Mouse (Mus musculus) forebrain, embryonic 11.5 days (tissue): Measurements from ENCODE around the gene Psg22. TPM values are rescaled to one million over a fixed set of nuclear protein-coding genes. Genes with fewer than 3 reads are reported as not detected.
"Not testable (repeated sequence)": the region's sequence is repeated elsewhere in the genome, so short reads cannot be mapped to it uniquely, and the experiment has no call there.

ENCODE experiments used
- ATAC-seq: fragments of 200-750 bp; cut with Nextera tagmentation; replicated peaks from 2 replicates; pipeline ENCODE4 v1.8.0; 2017; ENCODE audit warnings: moderate TSS enrichment; ENCODE audit not compliant: low FRiP score
- DNase-seq: peaks from one replicate; pipeline ENCODE4 v3.0.0-alpha.2; 2017; ENCODE audit warnings: low spot score
- H3K27ac ChIP-seq: fragments of 300-500 bp; sonication (generic); 2 replicates; pipeline ENCODE4 v1.5.1; 2014; ENCODE audit warnings: low read depth, low read length
- H3K27me3 ChIP-seq: fragments of 300-500 bp; sonication (generic); 2 replicates; pipeline ENCODE4 v1.6.1; 2014; ENCODE audit warnings: mild to moderate bottlenecking, low read length, mixed read lengths; ENCODE audit not compliant: control insufficient read depth, insufficient read depth
- H3K36me3 ChIP-seq: fragments of 300-500 bp; sonication (generic); 2 replicates; pipeline ENCODE4 v1.6.1; 2014; ENCODE audit warnings: mild to moderate bottlenecking, low read length, moderate library complexity, mixed read lengths; ENCODE audit not compliant: control insufficient read depth, insufficient read depth
- H3K4me1 ChIP-seq: fragments of 300-500 bp; sonication (generic); replicated peaks from 2 replicates; pipeline ENCODE4 v1.6.1; 2014; ENCODE audit warnings: low read length, mixed read lengths; ENCODE audit not compliant: control insufficient read depth, insufficient read depth
- H3K4me2 ChIP-seq: fragments of 300-500 bp; sonication (generic); 2 replicates; pipeline ENCODE4 v1.6.1; 2014; ENCODE audit warnings: low read depth, mild to moderate bottlenecking, low read length, moderate library complexity, mixed read lengths; ENCODE audit not compliant: severe bottlenecking
- H3K4me3 ChIP-seq: fragments of 300-500 bp; sonication (generic); 2 replicates; pipeline ENCODE4 v1.5.1; 2014; ENCODE audit warnings: low read depth, low read length
- H3K9ac ChIP-seq: fragments of 300-500 bp; sonication (generic); 2 replicates; pipeline ENCODE4 v1.6.1; 2014; ENCODE audit warnings: low read length
- H3K9me3 ChIP-seq: fragments of 300-500 bp; sonication (generic); 2 replicates; pipeline ENCODE4 v1.6.1; 2016; ENCODE audit warnings: low read length, mixed read lengths; ENCODE audit not compliant: control insufficient read depth
- WGBS: fragments of 180-500 bp; shearing (Covaris S2); extraction: QIAGEN DNeasy Blood & Tissue Kit; methylation state at CpG from one replicate; pipeline ENCODE4 v1.1.7; 2014; 5-methylcytosine and 5-hydroxymethylcytosine counted together
- polyA plus RNA-seq: library from polyadenylated mRNA; unstranded; fragments of >200 nt; fragmentation: Nextera tagmentation; extraction: Ambion mirVana; gene quantifications from 2 replicates; pipeline ENCODE4 v1.2.1, GENCODE M21; 2014

Psg22 gene
- not detected in 2 replicates for polyA plus RNA-seq

DNA sequence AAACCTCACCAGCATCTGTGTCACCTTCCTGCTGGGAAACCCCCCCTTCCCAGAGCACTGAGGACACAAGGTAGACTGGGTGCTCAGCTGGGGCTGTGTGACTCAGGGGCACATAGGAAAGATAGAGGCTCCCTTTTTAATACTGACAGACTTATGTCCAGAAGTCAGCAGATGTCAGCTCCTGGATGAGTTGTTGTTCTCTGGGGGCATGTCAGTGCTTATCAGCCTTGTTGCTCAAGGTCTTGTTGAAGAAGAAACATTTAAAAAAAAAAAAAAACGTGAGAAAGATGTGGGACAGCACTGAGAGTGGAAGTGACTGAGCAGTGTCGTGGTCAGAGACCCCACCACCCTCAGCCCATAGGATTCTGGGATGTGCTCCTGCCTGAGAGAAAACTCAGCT lies at the start of gene Psg22:
Gene Psg22, plus strand, starts transcription at position 301 of the 400 bp plus-strand sequence.
- 36% methylated on average over 2 of the region's 2 CpGs for WGBS
- ATAC-seq (no peak), DNase-seq (no peak)
- Histone ChIP-seq H3K9ac (no peak within 1 kb of the TSS), H3K4me3 (no peak within 1 kb of the TSS), H3K4me2 (no peak within 1 kb of the TSS), H3K4me1 (no peaks in the 10 kb centered on the region), H3K27ac (no peak within 1 kb of the TSS), H3K36me3 (no peaks in the 10 kb centered on the region), H3K27me3 (no peaks in the 10 kb centered on the region), H3K9me3 (no peaks in the 10 kb centered on the region)

DNA sequence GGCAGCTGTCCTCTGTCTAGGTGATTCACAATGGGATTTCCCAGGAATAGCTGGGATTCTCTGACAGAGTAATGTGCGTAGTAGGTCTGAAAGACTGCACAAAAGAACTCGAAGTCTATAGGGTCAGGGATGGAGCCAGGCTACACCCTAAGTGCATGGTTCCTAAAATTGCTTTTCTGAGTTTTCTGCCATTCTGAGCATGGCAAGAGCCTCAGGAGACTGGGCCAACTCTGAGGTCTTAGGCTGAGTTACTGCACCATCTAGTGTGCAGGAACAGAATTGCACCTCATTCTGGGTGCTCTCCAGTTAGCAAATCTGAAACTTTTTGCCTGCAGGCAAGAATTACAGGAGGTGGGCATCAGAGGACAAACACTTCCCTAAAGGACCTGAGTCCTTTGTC lies 38.1 kb upstream of the Psg22 start:
- no peak overlapping the region for H3K9ac ChIP-seq
- no peaks in the 10 kb centered on the region for H3K4me1 ChIP-seq
- H3K9me3 ChIP-seq: no peaks in the 10 kb centered on the region
- H3K27me3 ChIP-seq: no peaks in the 10 kb centered on the region
- no peaks in the 10 kb centered on the region for H3K36me3 ChIP-seq
- WGBS: 37% methylated on average over 2 of the region's 2 CpGs
- no peak for ATAC-seq
- no peak overlapping the region for H3K27ac ChIP-seq
- H3K4me3 ChIP-seq: no peak overlapping the region
- no peak overlapping the region for H3K4me2 ChIP-seq
- peak; percentile 55 for DNase-seq

DNA sequence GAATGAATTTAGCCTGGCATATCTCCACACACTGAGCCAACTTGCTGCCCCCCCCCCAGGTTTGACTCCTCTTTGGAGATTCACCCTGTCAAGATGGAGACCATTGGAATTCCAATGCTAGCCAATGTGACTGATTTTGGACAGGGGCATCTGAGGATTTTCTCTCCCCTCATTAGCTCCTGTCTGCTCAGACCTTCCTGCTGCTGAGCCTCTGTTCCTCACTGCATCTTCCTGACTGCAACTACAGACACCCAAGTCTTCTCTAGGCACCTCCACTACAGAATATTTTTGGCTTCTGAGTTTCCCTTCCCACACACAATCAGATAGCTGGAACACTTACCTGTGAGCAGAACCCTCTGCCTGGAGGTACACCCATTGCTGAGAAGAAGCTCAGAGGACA lies 32.3 kb upstream of the Psg22 start:
- Histone ChIP-seq H3K9ac (no peak overlapping the region), H3K36me3 (no peaks in the 10 kb centered on the region), H3K4me2 (no peak overlapping the region), H3K27me3 (no peaks in the 10 kb centered on the region), H3K4me3 (no peak overlapping the region), H3K4me1 (no peaks in the 10 kb centered on the region), H3K27ac (no peak overlapping the region), H3K9me3 (no peaks in the 10 kb centered on the region)
- no peak for ATAC-seq
- DNase-seq: no peak

DNA sequence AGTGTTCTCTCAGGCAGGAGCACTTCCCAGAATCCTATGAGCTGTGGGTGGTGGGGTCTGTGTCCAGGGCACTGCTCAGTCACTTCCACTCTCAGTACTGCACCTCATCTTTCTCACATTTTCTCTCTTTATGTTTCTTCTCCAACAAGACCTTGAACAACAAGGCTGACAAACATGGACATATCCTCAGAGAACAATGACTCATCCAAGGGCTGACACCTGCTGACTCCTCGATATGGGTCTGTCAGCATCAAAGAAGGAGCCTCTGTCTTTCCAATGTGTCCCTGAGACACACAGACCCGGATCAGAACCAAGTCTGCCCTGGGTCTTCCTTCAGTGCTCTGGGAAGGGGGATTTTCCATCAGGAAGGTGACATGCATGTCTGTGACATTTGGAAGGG lies 31.8 kb upstream of the Psg22 start, which contains the start of gene Psg20:
Gene Psg20, minus strand, starts transcription at position 101 of the 400 bp plus-strand sequence.
- Histone ChIP-seq H3K27me3 (no peaks in the 10 kb centered on the region), H3K4me3 (no peak within 1 kb of the TSS), H3K4me2 (no peak within 1 kb of the TSS), H3K9ac (no peak within 1 kb of the TSS), H3K27ac (no peak within 1 kb of the TSS), H3K36me3 (no peaks in the 10 kb centered on the region), H3K4me1 (no peaks in the 10 kb centered on the region), H3K9me3 (no peaks in the 10 kb centered on the region)
- ATAC-seq (no peak), DNase-seq (no peak)
- 63% methylated on average over 2 of the region's 2 CpGs for WGBS

DNA sequence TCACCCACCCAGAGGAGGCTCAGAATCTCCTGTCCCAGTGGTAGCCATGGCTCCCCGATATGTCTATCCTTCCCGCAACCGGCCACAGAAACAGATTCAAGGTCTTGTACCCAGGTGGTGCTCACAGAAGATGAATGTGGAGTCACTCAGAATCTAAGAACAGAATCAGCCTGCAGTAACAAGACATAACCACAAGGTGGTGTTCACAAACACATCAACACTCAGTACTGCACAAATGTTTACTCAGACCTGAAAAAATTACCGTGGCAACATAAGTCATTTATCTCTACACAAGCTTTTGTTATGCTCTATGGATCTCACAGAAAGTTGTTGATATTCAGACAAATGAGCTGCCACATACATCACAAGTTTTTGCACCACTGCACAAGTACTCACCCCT lies 7.6 kb upstream of the Psg22 start:
- DNase-seq, H3K4me3 ChIP-seq, ATAC-seq, H3K4me2 ChIP-seq, H3K9me3 ChIP-seq, H3K27ac ChIP-seq, H3K27me3 ChIP-seq, H3K9ac ChIP-seq, H3K4me1 ChIP-seq, H3K36me3 ChIP-seq: not testable (repeated sequence)
- 78% methylated on average over 4 of the region's 4 CpGs for WGBS

DNA sequence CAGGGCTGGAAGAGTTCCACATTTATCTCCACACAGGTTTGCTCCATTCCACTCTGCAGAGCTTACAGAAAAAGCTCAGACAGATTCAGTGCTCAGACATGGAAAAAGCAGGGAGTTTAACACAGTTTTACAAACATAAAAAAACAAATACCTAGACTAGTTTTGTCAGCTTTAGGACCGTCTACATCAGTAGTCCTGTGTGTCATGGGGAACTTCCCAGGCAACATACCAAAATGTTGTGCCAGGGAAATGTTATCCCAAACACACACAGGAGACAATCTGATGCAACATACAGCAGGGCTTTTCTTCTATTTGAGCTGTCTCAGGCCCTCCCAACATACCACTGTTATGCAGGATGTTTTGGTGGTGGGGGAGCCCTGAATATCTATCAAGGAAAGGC lies 7.0 kb upstream of the Psg22 start:
- H3K4me3 ChIP-seq: no peak overlapping the region

DNA sequence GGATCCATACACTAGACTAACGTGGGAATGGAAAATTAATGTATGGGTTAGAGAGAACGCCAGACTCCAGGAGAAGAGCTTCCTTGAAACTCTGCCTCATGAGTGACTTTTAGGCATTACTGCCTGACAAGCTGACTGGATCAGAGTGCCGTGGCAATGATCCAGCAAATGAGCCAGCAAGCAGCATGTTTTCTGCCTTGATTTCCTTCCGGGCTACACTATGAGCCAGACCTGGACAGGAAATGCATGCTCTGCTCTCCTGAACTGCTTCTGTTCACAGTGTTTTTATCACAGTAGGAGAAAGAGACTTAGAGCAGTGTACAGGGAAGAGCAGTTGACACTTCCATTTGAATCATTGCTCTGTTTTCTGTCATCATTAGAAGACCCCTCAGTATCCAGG lies 2.3 kb upstream of the Psg22 start:
- Histone ChIP-seq H3K4me1 (no peaks in the 10 kb centered on the region), H3K4me2 (no peak overlapping the region), H3K9me3 (no peaks in the 10 kb centered on the region), H3K9ac (no peak overlapping the region), H3K27me3 (no peaks in the 10 kb centered on the region), H3K4me3 (no peak overlapping the region), H3K27ac (no peak overlapping the region), H3K36me3 (no peaks in the 10 kb centered on the region)
- DNase-seq (no peak), ATAC-seq (no peak)
- 69% methylated on average over 4 of the region's 4 CpGs for WGBS

More for the DNA sequence above, 7.0 kb upstream of the Psg22 start:
- no peak overlapping the region for H3K4me2 ChIP-seq
- no peaks in the 10 kb centered on the region for H3K9me3 ChIP-seq
- ATAC-seq: no peak
- 79% methylated on average over 1 of the region's 1 CpGs for WGBS
- no peak for DNase-seq
- H3K4me1 ChIP-seq: no peaks in the 10 kb centered on the region
- H3K27me3 ChIP-seq: no peaks in the 10 kb centered on the region
- no peaks in the 10 kb centered on the region for H3K36me3 ChIP-seq
- no peak overlapping the region for H3K9ac ChIP-seq
- H3K27ac ChIP-seq: no peak overlapping the region

DNA sequence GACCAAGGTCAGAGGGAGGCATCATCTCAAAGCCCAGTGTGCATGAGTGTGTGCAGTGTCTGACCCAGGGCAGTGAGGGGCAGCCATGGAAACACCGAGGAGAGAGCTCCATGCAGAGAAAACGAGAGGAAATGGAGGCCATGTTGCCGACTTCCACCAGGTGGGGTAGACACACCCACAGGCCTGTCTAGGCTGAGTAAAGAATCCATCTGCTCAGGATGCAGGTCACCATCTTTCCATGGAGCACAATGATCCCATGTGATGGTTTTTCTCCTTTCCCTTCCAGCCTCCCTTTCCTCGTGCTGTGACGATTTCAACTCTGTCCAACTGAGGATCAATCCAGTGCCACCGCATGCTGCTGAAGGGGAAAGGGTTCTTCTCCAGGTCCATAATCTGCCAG lies 6.1 kb downstream of the Psg22 start:
- Histone ChIP-seq H3K9me3 (no peaks in the 10 kb centered on the region), H3K4me1 (no peaks in the 10 kb centered on the region), H3K4me2 (no peak overlapping the region), H3K27ac (no peak overlapping the region), H3K27me3 (no peaks in the 10 kb centered on the region), H3K36me3 (no peaks in the 10 kb centered on the region), H3K9ac (no peak overlapping the region), H3K4me3 (no peak overlapping the region)
- ATAC-seq (no peak), DNase-seq (no peak)
- 90% methylated on average over 6 of the region's 6 CpGs for WGBS

DNA sequence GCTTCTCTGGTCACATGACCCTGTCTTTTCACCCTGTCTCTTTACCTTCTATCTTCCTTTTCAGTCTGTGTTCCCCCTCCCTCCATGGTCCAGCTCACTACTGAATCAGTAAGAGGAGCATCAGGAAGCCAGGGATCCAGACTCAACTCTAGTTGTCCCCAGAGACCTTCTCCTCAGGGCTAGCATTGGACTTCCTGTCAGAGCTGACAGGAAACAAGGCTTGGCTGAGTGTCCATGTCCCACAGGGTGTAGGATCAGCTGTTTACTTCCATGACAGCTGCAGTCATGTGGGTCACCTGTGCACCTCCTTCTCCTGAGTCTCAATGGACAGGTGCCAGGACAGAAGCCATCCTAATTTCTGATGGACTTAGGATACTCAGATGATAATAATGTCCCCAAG lies 8.0 kb downstream of the Psg22 start:
- not testable (repeated sequence) for H3K27ac ChIP-seq, DNase-seq, H3K4me1 ChIP-seq, H3K9ac ChIP-seq, H3K4me3 ChIP-seq, H3K27me3 ChIP-seq, H3K36me3 ChIP-seq, H3K9me3 ChIP-seq, ATAC-seq, H3K4me2 ChIP-seq
